Mouse (Mus musculus) heart, embryonic 11.5 days (tissue): ENCODE measurements at regions not wholly inside any gene's neighbourhood (a gene's known extent, or its start where the extent isn't known, plus 50 kb on each side); places are given as distances from the start of the nearest gene placed in this dataset.

Experiments
- ATAC-seq: fragments of 200-750 bp; cut with Nextera tagmentation; replicated peaks from 2 replicates; pipeline ENCODE4 v1.8.0; 2017; ENCODE audit warnings: moderate library complexity; ENCODE audit not compliant: insufficient number of reproducible peaks, low FRiP score, low TSS enrichment
- H3K27ac ChIP-seq: fragments of 300-500 bp; sonication (generic); 2 replicates; pipeline ENCODE4 v1.5.1; 2014; ENCODE audit warnings: mild to moderate bottlenecking, low read depth, low read length
- H3K27me3 ChIP-seq: fragments of 300-500 bp; sonication (generic); 2 replicates; pipeline ENCODE4 v1.6.1; 2014; ENCODE audit warnings: mild to moderate bottlenecking, low read length, mixed read lengths; ENCODE audit not compliant: control insufficient read depth, insufficient read depth
- H3K36me3 ChIP-seq: fragments of 300-500 bp; sonication (generic); 2 replicates; pipeline ENCODE4 v1.6.1; 2014; ENCODE audit warnings: mild to moderate bottlenecking, low read length, moderate library complexity, mixed read lengths; ENCODE audit not compliant: control insufficient read depth, insufficient read depth
- H3K4me1 ChIP-seq: fragments of 300-500 bp; sonication (generic); 2 replicates; pipeline ENCODE4 v1.6.1; 2014; ENCODE audit warnings: low read length; ENCODE audit not compliant: control insufficient read depth, insufficient read depth
- H3K4me2 ChIP-seq: fragments of 300-500 bp; sonication (generic); 2 replicates; pipeline ENCODE4 v1.6.1; 2014; ENCODE audit warnings: mild to moderate bottlenecking, moderate library complexity
- H3K4me3 ChIP-seq: fragments of 300-500 bp; sonication (generic); 2 replicates; pipeline ENCODE4 v1.5.1; 2014; ENCODE audit warnings: low read depth, low read length
- H3K9ac ChIP-seq: fragments of 300-500 bp; sonication (generic); 2 replicates; pipeline ENCODE4 v1.6.1; 2014; ENCODE audit warnings: mild to moderate bottlenecking, low read depth, low read length, moderate library complexity
- H3K9me3 ChIP-seq: fragments of 300-500 bp; sonication (generic); replicated peaks from 2 replicates; pipeline ENCODE4 v1.6.1; 2016; ENCODE audit warnings: low read length; ENCODE audit not compliant: control insufficient read depth
- WGBS: fragments of 180-500 bp; shearing (Covaris S2); extraction: QIAGEN DNeasy Blood & Tissue Kit; methylation state at CpG from one replicate; pipeline ENCODE4 v1.1.7; 2014; ENCODE audit not compliant: insufficient replicate concordance; 5-methylcytosine and 5-hydroxymethylcytosine counted together

- Histone ChIP-seq H3K27me3 (no peaks in the 10 kb centered on the region), H3K4me2 (no peak overlapping the region), H3K4me1 (peaks cover 3% of the 10 kb centered on the region), H3K9me3 (0 out of 2 replicates have a peak, but pooled peaks cover 2% of the 10 kb centered on the region), H3K9ac (no peak overlapping the region), H3K36me3 (no peaks in the 10 kb centered on the region), H3K27ac (no peak overlapping the region), H3K4me3 (no peak overlapping the region)
- no peak for ATAC-seq
- WGBS: 83% methylated on average over 2 of the region's 2 CpGs
These were observed 54.1 kb downstream of the Nog start for GRCm38 (mm10) chr11:89247991-89248390.

DNA sequence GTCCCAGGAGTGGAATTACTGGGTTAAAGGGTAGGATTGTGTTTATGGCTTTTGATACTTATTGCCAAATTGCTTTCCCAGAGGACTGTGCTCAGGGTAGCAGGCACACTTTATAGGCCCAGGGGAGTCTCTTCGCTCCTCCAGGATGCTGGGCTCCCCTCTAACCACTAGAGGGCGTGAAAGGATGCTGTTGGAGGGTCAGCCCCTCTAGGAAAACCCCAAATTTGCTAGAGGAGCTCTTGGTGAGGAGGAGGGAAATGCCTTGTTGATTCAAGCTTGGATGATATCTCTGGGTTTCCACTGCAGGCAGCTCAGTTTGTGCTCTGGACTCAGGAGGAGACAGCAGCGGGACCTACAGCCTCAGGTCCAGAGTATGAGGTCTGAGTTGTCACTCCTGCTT, 58.8 kb downstream of the Nog start:
- no peak for ATAC-seq

GRCm38 (mm10) chr11:89242130-89242529, 60.0 kb downstream of the Nog start:
- Histone ChIP-seq H3K36me3 (no peaks in the 10 kb centered on the region), H3K27ac (no peak overlapping the region), H3K9ac (no peak overlapping the region), H3K4me1 (no peaks in the 10 kb centered on the region), H3K4me3 (no peak overlapping the region), H3K27me3 (no peaks in the 10 kb centered on the region), H3K9me3 (no peaks in the 10 kb centered on the region), H3K4me2 (no peak overlapping the region)
- WGBS: 61% methylated on average over 2 of the region's 2 CpGs
- no peak for ATAC-seq

More for the DNA sequence above, 58.8 kb downstream of the Nog start:
- Histone ChIP-seq H3K36me3 (no peaks in the 10 kb centered on the region), H3K4me3 (no peak overlapping the region), H3K27me3 (no peaks in the 10 kb centered on the region), H3K9ac (no peak overlapping the region), H3K4me1 (no peaks in the 10 kb centered on the region), H3K9me3 (no peaks in the 10 kb centered on the region), H3K4me2 (no peak overlapping the region), H3K27ac (no peak overlapping the region)
- WGBS: 17% methylated on average over 3 of the region's 3 CpGs

DNA sequence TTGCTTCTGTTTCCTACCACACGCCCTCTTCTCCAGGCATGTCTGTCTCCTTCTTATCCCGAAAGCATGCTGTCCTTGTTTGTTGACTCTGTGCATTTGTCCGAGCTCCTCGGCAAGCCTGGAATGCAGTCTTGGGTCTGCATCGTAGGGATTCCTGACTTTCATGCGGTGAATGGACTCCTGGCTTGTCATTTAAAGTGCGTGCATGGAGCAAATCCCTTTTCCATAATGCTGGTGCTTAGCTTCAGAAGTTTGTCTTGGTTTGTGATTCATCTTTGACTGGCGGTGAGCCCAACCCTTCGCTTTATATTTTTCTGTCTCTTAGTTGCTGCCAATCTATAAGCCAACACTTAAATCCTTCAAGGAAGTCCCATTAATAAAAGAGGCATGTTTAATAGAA, 62.2 kb downstream of the Nog start:
- ATAC-seq: no peak
- WGBS: 38% methylated on average over 9 of the region's 9 CpGs
- no peak overlapping the region for H3K27ac ChIP-seq
- H3K4me1 ChIP-seq: no peaks in the 10 kb centered on the region
- H3K9me3 ChIP-seq: no peaks in the 10 kb centered on the region
- no peaks in the 10 kb centered on the region for H3K27me3 ChIP-seq
- H3K4me2 ChIP-seq: no peak overlapping the region
- H3K9ac ChIP-seq: no peak overlapping the region
- no peaks in the 10 kb centered on the region for H3K36me3 ChIP-seq
- H3K4me3 ChIP-seq: no peak overlapping the region

DNA sequence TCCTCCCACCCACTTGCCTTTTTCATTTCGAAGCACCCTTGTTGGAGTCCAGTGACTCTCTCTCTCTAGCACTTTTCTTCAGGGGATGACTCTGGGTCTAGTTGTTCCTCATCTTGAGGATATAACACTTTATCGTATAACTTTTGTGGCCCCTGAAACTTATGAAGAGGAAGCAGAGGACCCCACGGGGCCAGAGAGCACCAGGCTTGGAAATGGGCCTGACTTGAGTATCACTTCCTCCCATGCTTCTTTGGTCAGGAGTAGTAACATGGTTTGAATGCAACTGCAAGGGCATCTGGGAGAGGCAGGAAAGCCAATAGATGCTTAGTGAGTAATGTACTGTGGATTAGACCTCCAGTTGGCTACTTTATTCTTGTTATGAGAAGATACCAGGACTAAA, 65.2 kb downstream of the Nog start:
- Histone ChIP-seq H3K9me3 (no peaks in the 10 kb centered on the region), H3K4me2 (no peak overlapping the region), H3K4me3 (no peak overlapping the region), H3K27ac (no peak overlapping the region), H3K9ac (no peak overlapping the region), H3K27me3 (no peaks in the 10 kb centered on the region), H3K36me3 (no peaks in the 10 kb centered on the region), H3K4me1 (no peaks in the 10 kb centered on the region)
- no peak for ATAC-seq
- 85% methylated on average over 3 of the region's 3 CpGs for WGBS

DNA sequence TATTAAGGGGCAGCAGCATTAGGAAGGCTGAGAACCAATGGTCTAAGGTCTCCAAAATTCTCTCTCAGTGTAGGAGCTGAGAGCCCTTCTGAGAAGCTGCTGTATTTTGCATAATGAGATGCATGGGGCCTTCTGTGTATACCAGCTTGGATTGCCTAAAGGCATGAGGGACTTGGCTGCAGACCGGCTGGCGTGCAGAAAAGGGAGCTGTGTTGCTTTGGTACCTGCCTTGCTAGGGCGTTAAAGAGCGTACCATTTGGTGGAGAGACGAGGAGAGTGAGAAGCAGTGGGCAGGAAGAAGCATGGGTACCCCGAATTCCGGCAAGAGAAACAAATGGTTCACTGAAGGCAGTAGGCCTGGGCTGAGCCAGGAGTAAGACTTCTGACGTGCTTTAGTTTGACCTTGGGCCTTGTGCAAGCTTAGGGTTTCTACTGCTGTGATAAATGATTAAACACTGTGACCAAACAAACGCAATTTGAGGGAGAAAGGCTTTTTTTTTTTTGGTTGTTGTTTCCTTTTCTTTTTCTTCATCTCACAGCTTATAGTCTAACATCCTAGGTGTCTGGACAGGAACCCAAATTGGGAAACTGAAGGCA, 69.2 kb downstream of the Nog start:
- no peak overlapping the region for H3K27ac ChIP-seq
- no peak overlapping the region for H3K9ac ChIP-seq
- no peaks in the 10 kb centered on the region for H3K4me1 ChIP-seq
- no peak overlapping the region for H3K4me2 ChIP-seq
- WGBS: 52% methylated on average over 9 of the region's 9 CpGs
- ATAC-seq: no peak
- H3K36me3 ChIP-seq: no peaks in the 10 kb centered on the region
- no peaks in the 10 kb centered on the region for H3K27me3 ChIP-seq
- no peak overlapping the region for H3K4me3 ChIP-seq
- H3K9me3 ChIP-seq: no peaks in the 10 kb centered on the region

DNA sequence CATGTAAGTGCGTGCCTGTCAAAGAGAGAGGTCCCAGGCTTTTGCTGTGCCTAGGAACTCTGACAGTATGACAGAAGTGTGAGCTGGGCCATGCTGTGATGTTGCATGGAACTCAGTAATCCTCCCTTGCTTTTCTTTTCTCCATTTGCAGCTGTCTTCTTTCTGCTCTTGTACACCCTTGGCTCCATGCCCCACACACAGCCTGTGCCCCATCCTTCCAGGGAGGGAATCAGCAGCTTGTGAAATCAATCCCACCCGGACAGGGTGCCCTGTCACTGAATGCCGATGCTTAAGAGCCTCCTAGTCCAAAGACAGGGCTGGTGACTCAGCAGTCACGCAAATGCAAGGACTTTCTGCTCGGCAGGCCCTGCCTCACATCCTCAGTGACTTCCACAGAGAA, 72.4 kb downstream of the Nog start:
- ATAC-seq: no peak
- WGBS: 50% methylated on average over 5 of the region's 5 CpGs
- no peak overlapping the region for H3K4me2 ChIP-seq
- no peak overlapping the region for H3K9ac ChIP-seq
- no peak overlapping the region for H3K4me3 ChIP-seq
- no peaks in the 10 kb centered on the region for H3K36me3 ChIP-seq
- H3K4me1 ChIP-seq: no peaks in the 10 kb centered on the region
- H3K27me3 ChIP-seq: no peaks in the 10 kb centered on the region
- no peaks in the 10 kb centered on the region for H3K9me3 ChIP-seq
- H3K27ac ChIP-seq: no peak overlapping the region

DNA sequence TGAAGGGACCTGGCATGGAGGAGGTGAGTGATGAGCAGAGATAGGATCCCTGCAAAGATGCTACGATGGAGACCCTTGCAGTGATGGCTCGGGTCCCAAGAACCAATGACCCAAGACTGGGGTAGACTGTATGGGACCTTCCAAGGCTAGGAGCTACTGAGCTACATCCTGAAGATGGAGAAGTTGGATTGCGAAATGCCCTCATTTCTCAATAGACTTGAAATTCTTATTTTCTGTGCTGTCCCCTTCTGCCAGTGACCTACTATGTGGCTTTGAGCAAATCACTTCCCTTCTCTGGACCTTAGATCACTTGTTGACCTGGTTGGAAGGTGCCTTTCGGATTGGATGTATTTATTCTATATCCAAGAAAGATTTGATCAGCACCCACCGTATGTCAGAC, 88.9 kb downstream of the Nog start:
- H3K4me2 ChIP-seq: no peak overlapping the region
- H3K9ac ChIP-seq: no peak overlapping the region
- H3K4me3 ChIP-seq: no peak overlapping the region
- H3K4me1 ChIP-seq: no peaks in the 10 kb centered on the region; the same call in 1 of the 2 replicates
- H3K36me3 ChIP-seq: no peaks in the 10 kb centered on the region
- no peak for ATAC-seq
- 81% methylated on average over 5 of the region's 5 CpGs for WGBS
- no peak overlapping the region for H3K27ac ChIP-seq
- 0 out of 2 replicates have a peak, but pooled peaks cover 3% of the 10 kb centered on the region for H3K9me3 ChIP-seq
- H3K27me3 ChIP-seq: no peaks in the 10 kb centered on the region

- no peaks in the 10 kb centered on the region for H3K27me3 ChIP-seq
- no peak for ATAC-seq
- no peaks in the 10 kb centered on the region for H3K36me3 ChIP-seq
- H3K9me3 ChIP-seq: no peaks in the 10 kb centered on the region
- no peak overlapping the region for H3K4me3 ChIP-seq
- no peak overlapping the region for H3K9ac ChIP-seq
- 33% methylated on average over 11 of the region's 11 CpGs for WGBS
- H3K27ac ChIP-seq: no peak overlapping the region
- no peak overlapping the region for H3K4me2 ChIP-seq
- H3K4me1 ChIP-seq: no peaks in the 10 kb centered on the region; the same call in 1 of the 2 replicates
These were observed 92.6 kb downstream of the Nog start for GRCm38 (mm10) chr11:89209531-89209950.
